Mouse (Mus musculus) brown adipose tissue, adult 24 weeks (tissue): ENCODE results near the gene Nipal4. TPM values are rescaled to one million over a fixed set of nuclear protein-coding genes. Genes with fewer than 3 reads are reported as not detected.
A peak's percentile ranks its signal among the peaks of the same experiment; 100 is the strongest.
"Not testable (repeated sequence)": the region's sequence is repeated elsewhere in the genome, so short reads cannot be mapped to it uniquely, and the experiment has no call there.

Experiments used
- H3K27ac ChIP-seq: fragments of 200-500 bp; replicated peaks from 2 replicates; pipeline ENCODE4 v1.5.1; 2012; ENCODE audit warnings: low read depth, mild to moderate bottlenecking, low read length
- H3K4me1 ChIP-seq: fragments of 200-500 bp; 2 replicates; pipeline ENCODE4 v1.6.1; 2012; ENCODE audit warnings: low read length, mixed read lengths; ENCODE audit not compliant: control insufficient read depth, insufficient read depth, insufficient read length
- H3K4me3 ChIP-seq: fragments of 200-500 bp; 2 replicates; pipeline ENCODE4 v1.5.1; 2012; ENCODE audit warnings: low read depth, mild to moderate bottlenecking, low read length, moderate library complexity; ENCODE audit not compliant: insufficient read depth
- polyA plus RNA-seq: library from polyadenylated mRNA; stranded (reverse); fragments of >200 nt; gene quantifications from 2 replicates; pipeline ENCODE4 v1.2.4, GENCODE M21; 2012; ENCODE audit not compliant: missing spikeins, insufficient read depth, insufficient read length

Nipal4 gene
- polyA plus RNA-seq, 1 experiment: not detected

GRCm38 (mm10) chr11:46184946-46185345 lies 18.6 kb upstream of the Nipal4 start:
- no peak overlapping the region for H3K27ac ChIP-seq
- H3K4me3 ChIP-seq: no peak overlapping the region
- no peaks in the 10 kb centered on the region for H3K4me1 ChIP-seq

GRCm38 (mm10) chr11:46182031-46182430 lies 15.7 kb upstream of the Nipal4 start:
- H3K27ac ChIP-seq: not testable (repeated sequence)

GRCm38 (mm10) chr11:46177246-46178043 lies 11.1 kb upstream of the Nipal4 start:
- no peaks in the 10 kb centered on the region for H3K4me1 ChIP-seq
- H3K4me3 ChIP-seq: no peak overlapping the region
- H3K27ac ChIP-seq: no peak overlapping the region

More at GRCm38 (mm10) chr11:46182031-46182430, 15.7 kb upstream of the Nipal4 start:
- H3K4me1 ChIP-seq, H3K4me3 ChIP-seq: not testable (repeated sequence)

GRCm38 (mm10) chr11:46176155-46176554 lies 9.8 kb upstream of the Nipal4 start:
- Histone ChIP-seq H3K4me1 (no peaks in the 10 kb centered on the region), H3K27ac (no peak overlapping the region)

GRCm38 (mm10) chr11:46172128-46172527 lies 5.8 kb upstream of the Nipal4 start:
- H3K4me3 ChIP-seq: no peak overlapping the region
- no peaks in the 10 kb centered on the region for H3K4me1 ChIP-seq
- no peak overlapping the region for H3K27ac ChIP-seq

More at GRCm38 (mm10) chr11:46176155-46176554, 9.8 kb upstream of the Nipal4 start:
- no peak overlapping the region for H3K4me3 ChIP-seq

- Histone ChIP-seq H3K27ac (no peak overlapping the region), H3K4me3 (no peak overlapping the region), H3K4me1 (no peaks in the 10 kb centered on the region; the same call in 1 of the 2 replicates)
Observed at GRCm38 (mm10) chr11:46169908-46170307, 3.6 kb upstream of the Nipal4 start.

- no peak overlapping the region for H3K4me3 ChIP-seq
- no peak overlapping the region for H3K27ac ChIP-seq
- no peaks in the 10 kb centered on the region; the same call in 1 of the 2 replicates for H3K4me1 ChIP-seq
Observed at GRCm38 (mm10) chr11:46168506-46168905, 2.2 kb upstream of the Nipal4 start.

GRCm38 (mm10) chr11:46157462-46157861 lies 8.8 kb downstream of the Nipal4 start:
- H3K4me3 ChIP-seq: no peak overlapping the region
- no peak overlapping the region for H3K27ac ChIP-seq
- H3K4me1 ChIP-seq: no peaks in the 10 kb centered on the region

GRCm38 (mm10) chr11:46156945-46157344 lies 9.4 kb downstream of the Nipal4 start:
- Histone ChIP-seq H3K4me1 (no peaks in the 10 kb centered on the region), H3K4me3 (no peak overlapping the region), H3K27ac (no peak overlapping the region)

- Histone ChIP-seq H3K4me3 (no peak overlapping the region), H3K27ac (no peak overlapping the region), H3K4me1 (no peaks in the 10 kb centered on the region)
Observed at GRCm38 (mm10) chr11:46146619-46147018, 19.7 kb downstream of the Nipal4 start.

GRCm38 (mm10) chr11:46145163-46145875 lies 21.0 kb downstream of the Nipal4 start:
- Histone ChIP-seq H3K27ac (no peak overlapping the region), H3K4me1 (no peaks in the 10 kb centered on the region), H3K4me3 (no peak overlapping the region)

- Histone ChIP-seq H3K4me1 (no peaks in the 10 kb centered on the region), H3K4me3 (no peak overlapping the region), H3K27ac (no peak overlapping the region)
Observed at GRCm38 (mm10) chr11:46143342-46143741, 23.0 kb downstream of the Nipal4 start.

- no peak overlapping the region for H3K27ac ChIP-seq
- H3K4me3 ChIP-seq: no peak overlapping the region
- H3K4me1 ChIP-seq: no peaks in the 10 kb centered on the region
Observed at GRCm38 (mm10) chr11:46134899-46135298, 31.4 kb downstream of the Nipal4 start.

GRCm38 (mm10) chr11:46131022-46131986 lies 35.0 kb downstream of the Nipal4 start:
- peak overlapping the region; percentile 62 for H3K27ac ChIP-seq

GRCm38 (mm10) chr11:46128548-46128945 lies 37.8 kb downstream of the Nipal4 start:
- H3K4me1 ChIP-seq: peaks cover 4% of the 10 kb centered on the region
- H3K27ac ChIP-seq: no peak overlapping the region
- no peak overlapping the region for H3K4me3 ChIP-seq

More at GRCm38 (mm10) chr11:46131022-46131986, 35.0 kb downstream of the Nipal4 start:
- Histone ChIP-seq H3K4me3 (no peak overlapping the region), H3K4me1 (peaks cover 2% of the 10 kb centered on the region; the same call in 1 of the 2 replicates)
